Mouse (Mus musculus) gastrocnemius, adult 2 months (tissue): Measurements from ENCODE around the gene Me3. TPM values are rescaled to one million over a fixed set of nuclear protein-coding genes. Genes with fewer than 3 reads are reported as not detected.

ENCODE experiments used
- DNase-seq: peaks from one replicate; pipeline ENCODE4 v3.0.0; 2022
- H3K27ac ChIP-seq: fragments of 200-600 bp; 2 replicates; pipeline ENCODE4 v1.8.1; 2022; ENCODE audit warnings: mild to moderate bottlenecking
- H3K4me3 ChIP-seq: fragments of 200-600 bp; 2 replicates; pipeline ENCODE4 v1.8.1; 2022; ENCODE audit warnings: mild to moderate bottlenecking, moderate library complexity
- CTCF ChIP-seq: fragments of 200-600 bp; IDR thresholded peaks from 2 replicates; pipeline ENCODE4 v1.8.1; 2022; ENCODE audit warnings: antibody characterized with exemption, mild to moderate bottlenecking, moderate library complexity
- intact Hi-C: fragments of 180-260 bp; cut with DNase I; formaldehyde crosslinking; loops from one replicate; pipeline ENCODE4 v1.15.1; 2025
- total RNA-seq, 2 experiments: library from RNA; stranded (reverse); gene quantifications; 2 replicates each; pipeline ENCODE4 v1.2.3; 2021

The Me3 gene
- total RNA-seq, 2 experiments from 2014 or later, result 117 to 126 TPM

DNA sequence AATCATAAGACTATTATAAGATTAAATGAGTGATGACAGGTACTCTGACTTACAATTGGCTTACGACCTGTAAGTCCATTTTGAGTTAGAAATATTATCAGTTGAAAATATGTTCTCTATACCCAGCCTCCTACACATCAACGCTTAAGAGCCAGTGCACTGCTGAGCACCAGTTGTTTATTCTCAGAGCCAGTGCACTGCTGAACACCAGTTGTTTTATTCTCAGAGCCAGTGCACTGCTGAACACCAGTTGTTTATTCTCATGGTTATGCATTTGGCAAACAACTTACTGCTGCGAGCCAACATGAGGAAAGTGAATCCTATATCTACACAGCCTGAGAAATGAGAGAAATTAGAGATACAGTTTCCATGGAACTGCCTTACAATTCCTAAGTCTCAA is 2.3 kb upstream of the Me3 start:
- DNase-seq, result no peak
- intact Hi-C loops, result loop anchor here (5.0 to 10.0 kb wide), 3 partner anchors 65 to 205 kb away; no protein-coding TSS in a partner anchor
- Histone ChIP-seq H3K4me3 (no peak overlapping the region), H3K27ac (no peak overlapping the region)
- TF ChIP-seq CTCF, result no peak

- intact Hi-C loops, result loop anchor here (5.0 to 10.0 kb wide), 3 partner anchors 66 to 204 kb away; no protein-coding TSS in a partner anchor
- no peak for TF ChIP-seq CTCF
- no peak for DNase-seq
- no peak overlapping the region for H3K4me3 ChIP-seq
- H3K27ac ChIP-seq, result peak overlapping the region; percentile 12; the same call in 1 of the 2 replicates
Observed at GRCm38 (mm10) chr7:89630796-89631195, 1.4 kb upstream of the Me3 start.

DNA sequence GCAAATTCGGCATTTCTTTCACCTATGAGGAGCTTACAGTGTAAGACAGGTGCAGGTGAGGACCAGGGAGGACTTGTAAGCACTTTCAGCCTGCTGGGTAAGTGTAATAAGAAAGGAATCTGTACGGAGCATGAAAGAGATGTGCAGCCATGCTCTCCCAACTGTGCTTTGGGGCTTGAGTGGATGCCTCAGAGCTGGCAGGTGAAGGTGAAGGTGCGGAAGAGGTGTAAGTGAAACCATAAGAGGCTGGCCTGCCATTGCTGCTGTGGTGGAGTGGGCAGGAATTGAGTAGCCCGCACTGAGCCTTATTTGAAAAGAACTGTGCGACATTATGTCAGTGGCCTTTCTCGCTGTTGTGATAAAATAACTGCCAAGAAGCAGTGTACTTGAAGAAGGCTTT is 8.3 kb downstream of the Me3 start:
- TF ChIP-seq CTCF, result no peak
- Histone ChIP-seq H3K27ac (peak overlapping the region; percentile 85), H3K4me3 (no peak overlapping the region)
- intact Hi-C loops, result no loop called here
- DNase-seq, result no peak

DNA sequence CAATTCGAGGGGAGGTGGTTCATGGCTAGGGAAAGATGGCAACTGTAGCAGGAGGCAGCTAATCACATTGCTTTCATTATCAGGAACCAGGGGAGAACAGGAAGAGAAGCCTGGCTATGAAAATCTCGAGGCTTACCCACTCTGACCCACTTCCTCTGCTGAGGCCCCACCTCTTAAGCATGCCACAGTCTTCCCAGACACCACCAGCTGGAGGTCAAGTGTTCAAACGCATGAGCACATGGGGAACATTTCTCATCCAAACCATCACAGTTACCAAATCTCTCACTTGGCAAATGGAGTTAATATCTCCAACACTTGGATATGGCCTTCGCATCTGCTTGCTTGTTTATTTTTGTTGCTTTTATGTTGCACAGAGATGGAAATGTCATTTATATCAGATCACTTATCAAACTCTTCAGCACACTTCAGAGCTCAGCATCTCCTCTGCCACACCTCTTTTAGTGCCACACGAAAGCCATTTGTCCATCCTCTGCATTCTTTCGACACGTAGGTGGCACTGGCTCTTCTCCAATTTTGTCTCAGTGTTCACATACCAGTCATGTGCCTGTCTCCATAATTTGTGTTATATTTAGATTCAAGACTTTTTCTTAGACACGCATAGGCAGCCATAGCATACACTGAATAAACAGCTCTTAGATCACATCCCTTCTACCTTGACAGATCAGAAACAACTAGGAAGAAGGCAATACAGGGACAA is 8.9 kb downstream of the Me3 start:
- H3K4me3 ChIP-seq, result no peak overlapping the region
- DNase-seq, result no peak
- H3K27ac ChIP-seq, result peak overlapping the region; percentile 85
- TF ChIP-seq CTCF, result no peak
- intact Hi-C loops, result no loop called here

- DNase-seq, result no peak
- no peak for TF ChIP-seq CTCF
- H3K4me3 ChIP-seq, result peak overlapping the region; percentile 3
- intact Hi-C loops, result loop anchor here (5.0 kb wide), 1 partner anchor 52 kb away; no protein-coding TSS in a partner anchor
- H3K27ac ChIP-seq, result peak overlapping the region; percentile 81
Observed at GRCm38 (mm10) chr7:89645015-89645414, 12.8 kb downstream of the Me3 start.

- intact Hi-C loops, result loop anchor here (5.0 kb wide), 1 partner anchor 49 kb away; no protein-coding TSS in a partner anchor
- Histone ChIP-seq H3K4me3 (no peak overlapping the region), H3K27ac (peak overlapping the region; percentile 53; the same call in 1 of the 2 replicates)
- DNase-seq, result no peak
- TF ChIP-seq CTCF, result no peak
Observed at GRCm38 (mm10) chr7:89647864-89648263, 15.7 kb downstream of the Me3 start.

DNA sequence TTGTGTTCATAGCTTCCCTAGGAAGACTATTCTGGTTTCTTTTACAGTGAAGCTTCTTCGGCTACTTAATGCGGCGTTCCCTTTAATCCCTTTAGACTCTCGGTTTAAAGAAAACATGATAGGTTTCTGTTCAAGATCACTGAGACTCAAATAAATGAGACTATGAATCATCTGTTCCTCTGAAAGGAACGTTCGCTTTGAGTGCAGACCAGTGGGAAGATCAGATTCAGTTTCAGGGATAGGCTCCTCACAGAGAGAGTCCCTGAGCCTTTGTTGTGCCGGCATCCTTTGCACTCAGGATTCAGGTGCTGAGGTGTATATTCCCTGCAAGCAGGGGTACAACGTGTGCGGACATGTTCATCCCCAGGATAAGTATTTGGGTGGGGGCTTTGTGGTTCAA is 25.0 kb downstream of the Me3 start:
- intact Hi-C loops, result no loop called here
- DNase-seq, result no peak
- peak overlapping the region; percentile 31 for H3K27ac ChIP-seq
- TF ChIP-seq CTCF, result no peak
- no peak overlapping the region for H3K4me3 ChIP-seq

DNA sequence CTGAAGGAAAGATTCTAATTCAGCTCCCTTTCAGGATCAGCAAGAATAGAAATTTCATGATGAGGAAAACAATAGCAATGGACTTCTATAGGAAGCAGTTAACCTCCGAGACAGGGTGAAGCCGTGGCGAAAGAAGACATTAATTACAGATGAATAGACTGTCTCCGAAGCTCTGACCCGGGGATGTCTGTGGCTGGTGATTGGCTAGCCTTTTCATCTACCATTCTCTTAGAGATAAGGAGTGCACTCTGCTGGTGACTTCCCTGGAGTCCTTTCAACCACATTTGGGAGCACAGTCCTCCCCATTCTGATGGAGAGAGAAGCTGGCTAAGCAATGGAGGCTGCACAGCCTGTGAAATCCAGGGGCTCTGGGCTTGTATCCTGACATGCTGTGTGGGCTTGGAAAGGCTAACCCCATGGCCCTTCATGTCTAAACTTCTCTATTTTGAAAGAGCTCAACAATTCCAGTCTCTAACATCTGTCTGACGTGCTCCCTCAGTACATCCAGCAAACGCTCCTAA is 25.6 kb downstream of the Me3 start:
- no peak overlapping the region for H3K4me3 ChIP-seq
- intact Hi-C loops, result no loop called here
- no peak for TF ChIP-seq CTCF
- H3K27ac ChIP-seq, result peak overlapping the region; percentile 31
- peak; percentile 33 for DNase-seq

DNA sequence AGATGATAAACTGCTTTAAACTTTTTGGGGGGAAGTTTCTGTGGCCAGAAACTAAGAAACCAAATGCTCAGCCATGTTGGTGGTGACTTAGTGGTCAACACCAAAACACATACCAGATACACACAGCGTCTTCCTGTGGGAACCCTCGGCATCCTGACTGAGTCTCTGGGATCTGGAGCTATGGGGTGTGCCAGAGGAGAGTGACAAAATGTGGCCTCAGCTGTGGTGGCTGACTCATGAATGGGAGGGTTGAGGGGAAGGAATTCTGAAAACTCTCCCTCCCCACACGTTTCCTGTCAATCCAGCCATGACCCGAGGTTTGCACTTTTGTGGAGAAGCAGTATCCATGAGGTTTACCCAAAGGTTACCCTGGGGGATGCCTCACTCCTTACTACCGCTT is 32.0 kb downstream of the Me3 start:
- Histone ChIP-seq H3K27ac (peak overlapping the region; percentile 20; the same call in 1 of the 2 replicates), H3K4me3 (no peak overlapping the region)
- no peak for TF ChIP-seq CTCF
- intact Hi-C loops, result no loop called here
- peak; percentile 34 for DNase-seq

- intact Hi-C loops, result no loop called here
- no peak for TF ChIP-seq CTCF
- no peak for DNase-seq
Observed at GRCm38 (mm10) chr7:89666361-89666760, 34.2 kb downstream of the Me3 start.

GRCm38 (mm10) chr7:89667570-89667969 is 35.4 kb downstream of the Me3 start:
- H3K4me3 ChIP-seq, result no peak overlapping the region
- DNase-seq, result no peak
- H3K27ac ChIP-seq, result no peak overlapping the region
- intact Hi-C loops, result no loop called here
- no peak for TF ChIP-seq CTCF

More at GRCm38 (mm10) chr7:89666361-89666760, 34.2 kb downstream of the Me3 start:
- Histone ChIP-seq H3K4me3 (no peak overlapping the region), H3K27ac (no peak overlapping the region)

GRCm38 (mm10) chr7:89669461-89669860 is 37.3 kb downstream of the Me3 start:
- intact Hi-C loops, result no loop called here
- DNase-seq, result peak; percentile 21
- no peak for TF ChIP-seq CTCF
- H3K4me3 ChIP-seq, result no peak overlapping the region
- H3K27ac ChIP-seq, result peak overlapping the region; percentile 46

GRCm38 (mm10) chr7:89671104-89671831 is 39.1 kb downstream of the Me3 start:
- intact Hi-C loops, result no loop called here
- Histone ChIP-seq H3K4me3 (no peak overlapping the region), H3K27ac (no peak overlapping the region; the same call in 1 of the 2 replicates)
- TF ChIP-seq CTCF, result no peak
- DNase-seq, result peak; percentile 26
